Comparison of ENCODE assay signal across 15 mouse cellular contexts in genomic region chr5:99398472-99399070, GRCm38 (mm10).
DNase-seq lines count a peak whose midpoint lies in the region; ATAC-seq and TF ChIP-seq lines count a peak whose summit lies in the region.
"Had no signal": no experiment of that assay in that cellular context is flagged by ENCODE, and none has a peak within 500 bp of the region (broad histone marks: within the 10 kb centered on the region; RNA-seq: fewer than 3 reads in every experiment).

No protein-coding gene starts in this region.

- no peak for TF ChIP-seq EP300 in stomach, postnatal 0 days (optimal IDR thresholded peaks at IDR 0.05)

- H3K9ac ChIP-seq in stomach, embryonic 15.5 days: no peak overlapping the region
- no peak overlapping the region for H3K9ac ChIP-seq in stomach, postnatal 0 days (ENCODE audit: low read length)
- no peak overlapping the region for H3K9ac ChIP-seq in kidney, embryonic 15.5 days
- no peak overlapping the region for H3K9ac ChIP-seq in liver, embryonic 13.5 days
- H3K9ac ChIP-seq in hindbrain, embryonic 16.5 days (ENCODE audit: low read depth, low read length): no peak overlapping the region
- H3K9ac ChIP-seq: embryonic facial prominence, embryonic 15.5 days had no signal

- no peak overlapping the region for H3K4me3 ChIP-seq in stomach, embryonic 15.5 days (replicated peaks)
- no peak overlapping the region for H3K4me3 ChIP-seq in stomach, postnatal 0 days (ENCODE audit: low read depth, low read length)
- H3K4me3 ChIP-seq in kidney, embryonic 15.5 days (replicated peaks): no peak overlapping the region
- no peak overlapping the region for H3K4me3 ChIP-seq in liver, embryonic 13.5 days (replicated peaks)
- H3K4me3 ChIP-seq in hindbrain, embryonic 16.5 days (ENCODE audit: low read length): no peak overlapping the region
- H3K4me3 ChIP-seq: embryonic facial prominence, embryonic 15.5 days had no signal

- ATAC-seq in stomach, embryonic 15.5 days (ENCODE audit: insufficient read depth, low FRiP score, low read depth): peak; percentile 47; the same call in 1 of the 2 replicates
- ATAC-seq in stomach, postnatal 0 days (ENCODE audit: low FRiP score, low TSS enrichment): no peak
- peak; percentile 75 for ATAC-seq in kidney, embryonic 15.5 days (replicated peaks; ENCODE audit: low FRiP score)
- peak; percentile 22; the same call in 1 of the 2 replicates for ATAC-seq in liver, embryonic 13.5 days (ENCODE audit: low read depth)
- no peak for ATAC-seq in hindbrain, embryonic 16.5 days

- H3K27me3 ChIP-seq in stomach, embryonic 15.5 days (replicated peaks): no peaks in the 10 kb centered on the region
- no peaks in the 10 kb centered on the region; the same call in 1 of the 2 replicates for H3K27me3 ChIP-seq in stomach, postnatal 0 days (ENCODE audit: control insufficient read depth, insufficient read depth, low read length)
- H3K27me3 ChIP-seq in kidney, embryonic 15.5 days: no peaks in the 10 kb centered on the region; the same call in 1 of the 2 replicates
- H3K27me3 ChIP-seq in liver, embryonic 13.5 days: no peaks in the 10 kb centered on the region
- no peaks in the 10 kb centered on the region for H3K27me3 ChIP-seq in hindbrain, embryonic 16.5 days (replicated peaks; ENCODE audit: control insufficient read depth, insufficient read depth, low read length)
- H3K27me3 ChIP-seq: embryonic facial prominence, embryonic 15.5 days had no signal

- H3K36me3 ChIP-seq in stomach, embryonic 15.5 days: no peaks in the 10 kb centered on the region
- no peaks in the 10 kb centered on the region for H3K36me3 ChIP-seq in stomach, postnatal 0 days (ENCODE audit: control insufficient read depth, insufficient read depth, low read length)
- H3K36me3 ChIP-seq in kidney, embryonic 15.5 days: no peaks in the 10 kb centered on the region
- no peaks in the 10 kb centered on the region for H3K36me3 ChIP-seq in liver, embryonic 13.5 days
- no peaks in the 10 kb centered on the region for H3K36me3 ChIP-seq in hindbrain, embryonic 16.5 days (ENCODE audit: control insufficient read depth, insufficient read depth, low read length)
- H3K36me3 ChIP-seq: embryonic facial prominence, embryonic 15.5 days; G1E had no signal

- DNase-seq in stomach, postnatal 0 days (ENCODE audit: low spot score): no peak
- DNase-seq in liver, embryonic 13.5 days: no peak
- DNase-seq in frontal cortex, adult 2 months (ENCODE audit: extremely low spot score in 1 of 2, low spot score in 1 of 2): no peak
- DNase-seq in cerebellum, adult 9-11 months: no peak
- DNase-seq: adrenal gland, postnatal 10 days; cerebellum, adult 8-10 months; heart, adult 11 months; lung, adult 18-20 months; lung, postnatal 36 days had no signal

- TF ChIP-seq CTCF in stomach, postnatal 0 days (IDR thresholded peaks at IDR 0.05; ENCODE audit: low read depth): no peak

- no peak overlapping the region for H3K4me2 ChIP-seq in stomach, embryonic 15.5 days
- H3K4me2 ChIP-seq in stomach, postnatal 0 days (replicated peaks; ENCODE audit: low read depth): no peak overlapping the region
- H3K4me2 ChIP-seq in kidney, embryonic 15.5 days: no peak overlapping the region
- H3K4me2 ChIP-seq in liver, embryonic 13.5 days: no peak overlapping the region
- H3K4me2 ChIP-seq in hindbrain, embryonic 16.5 days (ENCODE audit: low read length): no peak overlapping the region
- H3K4me2 ChIP-seq: embryonic facial prominence, embryonic 15.5 days; midbrain, embryonic 11.5 days had no signal

- WGBS in stomach, embryonic 15.5 days: 77% methylated on average over 5 of the region's 5 CpGs
- WGBS in stomach, postnatal 0 days: 80% methylated on average over 5 of the region's 5 CpGs
- WGBS in kidney, embryonic 15.5 days: 76% methylated on average over 5 of the region's 5 CpGs
- WGBS in liver, embryonic 13.5 days (ENCODE audit: insufficient replicate concordance): 64% methylated on average over 5 of the region's 5 CpGs
- 57% methylated on average over 5 of the region's 5 CpGs for WGBS in hindbrain, embryonic 16.5 days

- no peaks in the 10 kb centered on the region for H3K4me1 ChIP-seq in stomach, embryonic 15.5 days
- no peaks in the 10 kb centered on the region for H3K4me1 ChIP-seq in stomach, postnatal 0 days (replicated peaks; ENCODE audit: control insufficient read depth, insufficient read depth)
- peaks cover 32% of the 10 kb centered on the region for H3K4me1 ChIP-seq in kidney, embryonic 15.5 days
- H3K4me1 ChIP-seq in liver, embryonic 13.5 days (replicated peaks): peaks cover 30% of the 10 kb centered on the region
- peaks cover 14% of the 10 kb centered on the region for H3K4me1 ChIP-seq in hindbrain, embryonic 16.5 days (ENCODE audit: control insufficient read depth, insufficient read depth, low read depth, low read length)

- H3K27ac ChIP-seq in stomach, embryonic 15.5 days: no peak overlapping the region
- no peak overlapping the region for H3K27ac ChIP-seq in stomach, postnatal 0 days (replicated peaks)
- H3K27ac ChIP-seq in kidney, embryonic 15.5 days: peak overlapping the region; percentile 28; the same call in 1 of the 2 replicates
- H3K27ac ChIP-seq in liver, embryonic 13.5 days: no peak overlapping the region
- no peak overlapping the region for H3K27ac ChIP-seq in hindbrain, embryonic 16.5 days (ENCODE audit: low read depth, low read length)
- H3K27ac ChIP-seq: embryonic facial prominence, embryonic 15.5 days had no signal

- H3K9me3 ChIP-seq in stomach, embryonic 15.5 days: no peaks in the 10 kb centered on the region
- H3K9me3 ChIP-seq in stomach, postnatal 0 days (ENCODE audit: control insufficient read depth, low read length): no peaks in the 10 kb centered on the region
- H3K9me3 ChIP-seq in kidney, embryonic 15.5 days (replicated peaks): no peaks in the 10 kb centered on the region
- H3K9me3 ChIP-seq in liver, embryonic 13.5 days (replicated peaks): no peaks in the 10 kb centered on the region
- H3K9me3 ChIP-seq in hindbrain, embryonic 16.5 days (ENCODE audit: control insufficient read depth, low read length): no peaks in the 10 kb centered on the region
- H3K9me3 ChIP-seq: embryonic facial prominence, embryonic 15.5 days had no signal

Comparison
In these comparisons a context has a peak if more than half of its experiments do, and no peak if none do; other contexts are left out.
1. ATAC-seq: peak in stomach, embryonic 15.5 days (single experiment), kidney, embryonic 15.5 days (single experiment) and liver, embryonic 13.5 days (single experiment); none in stomach, postnatal 0 days (single experiment) and hindbrain, embryonic 16.5 days (single experiment).